Mouse (Mus musculus) bone marrow macrophage, adult 2 months (primary cell): ENCODE results near the gene Tgm7.

Experiments used
- CTCF ChIP-seq: IDR thresholded peaks from 2 replicates; pipeline ENCODE4 v1.5.1; 2012; ENCODE audit warnings: low read depth, mild to moderate bottlenecking, low read length, moderate library complexity
- POLR2A ChIP-seq: IDR thresholded peaks from 2 replicates; pipeline ENCODE4 v1.6.1; 2012; ENCODE audit warnings: mild to moderate bottlenecking, low read depth, low read length, borderline replicate concordance

DNA sequence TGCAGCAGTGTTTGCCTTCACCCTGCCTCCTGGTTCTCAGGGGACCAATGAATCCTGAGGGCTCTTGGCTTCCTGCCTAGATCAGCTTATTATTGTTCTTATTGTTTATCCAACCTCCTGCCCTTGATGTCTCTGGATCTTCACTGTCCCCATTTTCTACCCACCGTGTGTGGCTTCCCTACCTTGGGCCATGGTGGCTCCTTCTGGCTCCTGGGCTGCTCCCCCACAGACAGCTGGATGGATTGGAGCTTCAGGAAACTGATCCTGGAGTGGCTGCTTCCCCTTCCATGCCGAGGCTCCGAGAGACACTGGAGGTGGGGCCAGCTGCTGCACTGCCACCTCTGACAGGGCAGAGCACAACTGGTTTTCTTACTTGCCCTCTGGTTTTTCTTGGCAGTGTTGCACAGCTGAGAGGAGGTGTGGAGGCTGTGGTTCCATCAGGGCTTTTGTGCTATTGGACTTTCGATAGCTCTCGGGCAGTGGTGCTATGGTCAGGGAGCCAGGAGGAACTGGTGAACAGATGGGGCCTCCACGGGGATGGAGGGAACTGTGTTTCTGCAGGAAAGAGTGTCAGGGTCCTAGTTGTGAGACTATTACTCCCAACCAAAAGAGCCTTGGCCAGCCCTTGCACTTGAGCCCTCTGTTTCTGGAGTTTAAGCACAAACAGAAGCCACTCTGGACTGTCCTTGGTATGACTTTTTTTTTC is 24.0 kb downstream of the Tgm7 start, which contains the start of gene Tgm5:
- no peak for TF ChIP-seq POLR2A
- no peak for TF ChIP-seq CTCF
